Mouse (Mus musculus) kidney, adult 11 months (tissue): ENCODE data around the gene Dgkd.

Experiments used
- DNase-seq: peaks from one replicate; pipeline ENCODE4 v3.0.0; 2022

The Dgkd gene

GRCm38 (mm10) chr1:87941765-87942164, 88.7 kb downstream of the Dgkd start:
- DNase-seq = no peak

- DNase-seq = no peak
These were observed 94.6 kb downstream of the Dgkd start for GRCm38 (mm10) chr1:87947681-87948091.

GRCm38 (mm10) chr1:87951641-87952040, 98.6 kb downstream of the Dgkd start:
- no peak for DNase-seq

- DNase-seq = no peak
These were observed 100.0 kb downstream of the Dgkd start for GRCm38 (mm10) chr1:87953073-87953472.

- DNase-seq = no peak
These were observed 105.8 kb downstream of the Dgkd start for GRCm38 (mm10) chr1:87958931-87959330.

- DNase-seq = no peak
These were observed 106.4 kb downstream of the Dgkd start for GRCm38 (mm10) chr1:87959532-87959931.

- no peak for DNase-seq
These were observed 106.9 kb downstream of the Dgkd start for GRCm38 (mm10) chr1:87959998-87960431.

DNA sequence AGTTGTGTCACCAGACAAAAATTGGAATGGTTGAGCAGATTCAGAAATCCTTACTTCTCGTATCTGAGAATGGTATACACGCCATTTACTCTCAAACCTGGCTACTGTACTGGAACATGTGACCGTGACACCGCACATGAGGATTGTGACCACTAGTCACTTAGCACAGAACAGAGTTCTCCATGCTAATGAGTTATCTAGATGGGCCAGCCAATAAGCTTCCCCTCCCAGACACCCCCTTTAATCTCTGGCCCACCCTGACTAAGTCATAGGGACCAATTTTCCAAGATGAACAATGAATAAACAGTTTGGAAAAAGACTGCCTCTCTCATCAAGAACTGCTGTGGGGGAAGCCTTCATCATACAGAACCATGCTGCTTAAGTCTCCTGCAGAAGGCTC, 107.7 kb downstream of the Dgkd start:
- no peak for DNase-seq

- DNase-seq = no peak
These were observed 108.5 kb downstream of the Dgkd start for GRCm38 (mm10) chr1:87961459-87962167.

- DNase-seq = no peak
These were observed 117.3 kb downstream of the Dgkd start for GRCm38 (mm10) chr1:87970381-87970780.

- no peak for DNase-seq
These were observed 129.2 kb downstream of the Dgkd start for GRCm38 (mm10) chr1:87982291-87982690.

DNA sequence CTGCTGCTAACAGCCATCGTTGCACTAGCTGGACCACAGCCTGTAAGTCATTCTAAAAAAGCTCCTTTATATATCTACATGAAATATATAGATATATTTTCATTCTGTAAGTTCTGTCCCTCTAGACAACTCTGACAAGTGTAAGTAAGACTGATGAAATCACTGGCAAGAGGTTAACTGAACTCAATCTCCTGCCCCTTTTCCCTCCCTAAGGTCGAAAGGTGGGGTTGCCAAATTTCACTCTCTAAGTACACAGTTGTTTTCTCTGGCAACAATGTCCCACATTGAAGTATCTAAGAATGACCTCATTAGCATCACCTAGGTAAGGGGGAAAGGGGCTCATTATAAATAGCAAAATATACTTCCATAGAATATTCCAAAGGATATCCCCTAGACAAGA, 139.6 kb downstream of the Dgkd start:
- DNase-seq = no peak
